Mouse (Mus musculus) bone marrow macrophage, adult 2 months (primary cell): Measurements from ENCODE around the gene Cryzl2.

Experiments used
- CTCF ChIP-seq: IDR thresholded peaks from 2 replicates; pipeline ENCODE4 v1.5.1; 2012; ENCODE audit warnings: low read depth, mild to moderate bottlenecking, low read length, moderate library complexity
- POLR2A ChIP-seq: IDR thresholded peaks from 2 replicates; pipeline ENCODE4 v1.6.1; 2012; ENCODE audit warnings: mild to moderate bottlenecking, low read depth, low read length, borderline replicate concordance

- TF ChIP-seq CTCF (no peak), POLR2A (no peak)
Measured at GRCm38 (mm10) chr1:157448805-157449188, 9.6 kb upstream of the Cryzl2 start.
